Mouse (Mus musculus): ENCODE measurements at regions not wholly inside any gene's neighbourhood (a gene's known extent, or its start where the extent isn't known, plus 50 kb on each side); places are given as distances from the start of the nearest gene placed in this dataset.
"Not testable (repeated sequence)": the region's sequence is repeated elsewhere in the genome, so short reads cannot be mapped to it uniquely, and the experiment has no call there.

DNA sequence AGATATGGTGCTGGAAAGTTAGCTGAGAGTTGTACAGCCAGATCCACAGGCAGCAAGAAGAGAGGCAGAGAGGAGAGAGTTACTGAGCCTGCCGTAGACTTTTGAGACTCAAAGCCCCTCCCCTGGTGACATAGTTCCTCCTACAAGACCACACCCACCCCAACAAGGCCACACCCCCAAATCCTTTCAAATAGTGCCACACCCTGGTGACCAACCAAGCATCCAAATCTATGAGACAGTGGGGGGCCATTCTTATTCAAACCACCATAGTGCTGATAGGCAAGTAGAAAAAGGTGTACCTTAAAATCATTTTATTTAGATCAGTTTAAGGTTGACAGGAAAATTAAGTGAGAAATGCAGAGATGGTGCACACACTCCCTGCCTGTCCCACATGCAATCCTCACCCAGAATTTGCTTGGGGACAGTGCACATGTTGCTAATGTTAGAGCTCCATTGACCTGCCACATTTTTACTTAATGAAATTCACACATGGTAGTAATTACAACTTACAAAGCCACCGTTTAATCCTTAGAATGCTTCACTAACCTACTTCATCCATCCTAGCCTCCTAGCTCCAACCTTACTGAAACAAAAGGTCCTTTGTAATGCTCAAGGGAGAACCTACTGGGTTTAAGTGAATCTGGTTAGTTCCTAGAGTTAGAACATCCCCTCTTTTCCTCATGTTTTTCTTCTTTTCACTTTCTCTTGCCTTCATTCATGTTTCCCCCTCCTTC, 86.5 kb downstream of the Phlda1 start:
- no peak for DNase-seq (ENCODE audit: low spot score)

DNA sequence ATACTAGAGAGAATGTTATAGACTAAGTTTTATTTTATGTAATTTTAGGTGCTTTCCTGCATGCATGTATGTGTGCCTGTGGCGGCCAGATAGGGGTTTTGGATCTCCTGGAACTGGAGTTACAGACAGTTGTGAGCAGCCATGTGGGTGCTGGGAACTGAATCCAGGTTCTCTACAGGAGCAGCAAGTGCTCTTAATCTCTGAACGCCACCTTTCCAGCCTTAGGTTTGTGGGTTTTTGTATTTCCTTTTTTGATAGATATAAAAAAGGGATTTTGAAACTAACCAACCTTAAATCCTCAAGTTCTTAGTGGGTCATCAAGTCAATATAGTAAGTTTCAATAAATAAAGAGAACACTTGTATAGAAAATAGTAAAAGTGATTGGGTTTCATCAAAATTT, 87.2 kb downstream of the Phlda1 start:
- DNase-seq (ENCODE audit: low spot score), result no peak

- no peak for DNase-seq (ENCODE audit: low spot score)
Observed at GRCm38 (mm10) chr10:111594171-111594570, 88.1 kb downstream of the Phlda1 start.

DNA sequence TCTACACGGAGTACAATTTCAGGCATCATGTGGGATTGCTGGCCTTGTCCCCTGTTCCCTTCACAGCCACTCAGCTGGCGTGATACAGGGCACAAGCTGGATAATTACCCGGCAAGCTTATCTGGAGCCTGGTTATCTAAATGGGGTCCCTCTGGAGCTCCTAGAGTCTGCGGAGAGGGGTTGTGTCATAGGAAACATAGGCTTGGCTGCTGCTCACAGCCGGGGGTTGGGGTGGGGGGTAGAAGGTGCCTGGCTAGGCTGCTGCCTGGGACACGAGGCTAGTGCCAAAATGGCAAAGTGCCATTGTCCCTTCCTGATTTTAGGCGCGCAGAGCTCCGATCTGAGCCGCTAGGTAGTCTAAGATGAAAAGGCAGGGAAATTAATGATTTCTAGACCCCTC, 88.6 kb downstream of the Phlda1 start:
- no peak for DNase-seq (ENCODE audit: low spot score)

DNA sequence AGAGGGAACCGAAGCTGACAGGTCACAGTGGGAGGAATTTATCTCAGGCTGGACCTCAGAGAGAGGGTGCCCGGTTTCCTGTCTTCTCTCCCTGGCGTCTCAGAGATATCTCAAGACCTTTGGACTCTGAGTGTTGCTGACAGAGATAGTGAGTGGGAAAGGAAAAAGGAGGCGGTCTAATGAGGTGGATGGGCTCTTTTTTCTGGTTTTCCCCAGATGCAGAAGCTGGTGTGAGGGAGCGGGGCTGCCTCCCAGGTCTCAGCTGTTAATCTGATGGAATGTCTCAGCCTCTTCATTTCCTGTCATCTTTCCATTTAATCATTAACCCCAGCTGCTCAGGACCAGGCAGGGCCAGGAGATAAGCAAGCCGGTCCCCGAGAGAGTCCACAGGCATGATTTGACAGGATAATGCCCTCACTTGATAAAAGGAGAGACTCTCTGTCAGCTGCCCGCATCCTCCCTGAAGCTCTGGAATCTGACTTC, 89.5 kb downstream of the Phlda1 start:
- no peak for DNase-seq (ENCODE audit: low spot score)

GRCm38 (mm10) chr10:111598650-111599049, 92.6 kb downstream of the Phlda1 start:
- DNase-seq (ENCODE audit: low spot score), result no peak

DNA sequence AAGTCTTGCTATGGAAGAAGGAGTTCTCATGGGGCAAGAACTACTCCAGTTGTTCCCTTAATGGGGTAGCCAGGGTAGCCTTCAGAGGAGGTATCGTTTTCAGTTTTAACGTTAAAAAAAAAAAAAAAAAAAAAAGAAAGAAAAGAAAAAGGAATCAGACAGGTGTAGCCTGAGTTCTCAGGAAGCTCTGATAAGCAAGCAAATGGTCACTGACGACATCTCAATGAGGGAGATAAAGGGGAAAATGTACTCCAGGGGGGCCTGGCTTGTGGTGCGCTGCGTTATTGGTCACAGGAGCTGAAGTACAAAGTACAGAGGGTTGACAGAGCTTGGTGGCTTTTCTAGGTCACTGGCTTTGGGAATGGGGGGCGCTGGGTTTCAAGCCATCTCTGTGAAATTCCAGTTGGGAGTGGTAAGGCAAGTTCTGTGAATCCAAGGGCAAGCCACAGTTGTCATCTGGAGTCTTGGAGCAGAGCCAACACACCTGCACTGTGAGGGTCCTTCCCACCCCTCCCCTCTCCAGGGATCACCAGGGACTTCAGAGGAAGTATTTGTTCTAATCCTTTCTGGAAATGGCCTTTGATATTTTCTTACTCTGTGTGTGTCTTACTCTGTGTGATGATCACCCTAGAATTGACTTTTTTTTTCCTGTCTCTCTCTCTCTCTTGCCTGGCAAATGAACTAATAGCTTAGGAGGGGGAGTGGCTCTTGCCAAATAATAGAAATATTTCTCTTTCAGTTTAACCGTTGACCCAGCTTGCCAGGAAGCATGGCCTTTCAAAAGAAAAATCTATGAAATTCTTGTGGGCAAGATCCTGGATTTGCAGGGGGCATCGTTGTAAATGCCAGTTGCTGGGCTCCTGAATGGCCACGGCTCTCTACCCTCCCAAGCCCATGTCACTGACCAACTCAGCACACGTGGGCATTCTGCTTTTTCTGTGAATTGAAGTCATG, 93.5 kb downstream of the Phlda1 start:
- no peak for DNase-seq (ENCODE audit: low spot score)

DNA sequence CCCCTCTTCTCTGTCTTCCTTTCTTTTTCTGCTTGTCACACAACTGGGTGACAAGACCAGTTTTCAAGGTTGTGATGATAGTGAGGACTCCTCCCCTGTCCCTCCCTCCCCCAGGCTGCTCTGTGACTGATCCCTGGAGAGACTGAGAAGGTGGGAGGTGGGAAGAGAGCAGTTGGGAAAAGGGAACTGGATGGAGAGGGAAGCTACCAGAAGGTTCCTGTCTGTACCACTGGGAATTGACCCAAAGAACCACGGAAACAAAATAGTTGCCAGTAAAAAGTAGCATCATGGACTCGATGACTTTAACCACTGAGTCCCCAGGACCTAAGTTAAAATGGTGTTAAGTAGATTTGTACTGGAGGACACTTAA, 94.2 kb downstream of the Phlda1 start:
- DNase-seq (ENCODE audit: low spot score), result no peak

DNA sequence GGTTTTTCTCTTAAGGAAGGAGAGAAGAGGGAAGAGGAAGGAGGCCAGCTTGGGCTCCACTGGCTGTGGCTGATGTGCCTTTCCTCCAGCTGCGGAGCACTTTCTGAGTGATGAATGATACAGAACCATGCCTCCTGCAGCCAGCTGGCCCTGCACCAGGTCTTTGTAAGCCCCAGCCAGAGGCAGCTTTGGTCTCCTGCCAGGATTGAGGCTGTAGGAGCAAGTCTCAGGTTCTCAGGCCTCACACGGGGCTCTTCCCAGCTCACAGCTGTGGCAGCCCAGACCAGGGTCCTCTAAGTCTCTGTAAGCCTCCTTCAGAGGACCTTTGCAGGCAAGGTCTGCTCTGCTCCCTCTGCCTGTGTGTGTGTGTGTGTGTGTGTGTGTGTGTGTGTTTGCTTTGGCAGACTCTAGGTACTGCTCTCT, 94.6 kb downstream of the Phlda1 start:
- peak; percentile 37 for DNase-seq (ENCODE audit: low spot score)

GRCm38 (mm10) chr10:111603166-111603565, 97.1 kb downstream of the Phlda1 start:
- DNase-seq (ENCODE audit: low spot score), result no peak

- not testable (repeated sequence) for DNase-seq (ENCODE audit: low spot score)
Observed at GRCm38 (mm10) chr10:111607381-111607780, 101.3 kb downstream of the Phlda1 start.

DNA sequence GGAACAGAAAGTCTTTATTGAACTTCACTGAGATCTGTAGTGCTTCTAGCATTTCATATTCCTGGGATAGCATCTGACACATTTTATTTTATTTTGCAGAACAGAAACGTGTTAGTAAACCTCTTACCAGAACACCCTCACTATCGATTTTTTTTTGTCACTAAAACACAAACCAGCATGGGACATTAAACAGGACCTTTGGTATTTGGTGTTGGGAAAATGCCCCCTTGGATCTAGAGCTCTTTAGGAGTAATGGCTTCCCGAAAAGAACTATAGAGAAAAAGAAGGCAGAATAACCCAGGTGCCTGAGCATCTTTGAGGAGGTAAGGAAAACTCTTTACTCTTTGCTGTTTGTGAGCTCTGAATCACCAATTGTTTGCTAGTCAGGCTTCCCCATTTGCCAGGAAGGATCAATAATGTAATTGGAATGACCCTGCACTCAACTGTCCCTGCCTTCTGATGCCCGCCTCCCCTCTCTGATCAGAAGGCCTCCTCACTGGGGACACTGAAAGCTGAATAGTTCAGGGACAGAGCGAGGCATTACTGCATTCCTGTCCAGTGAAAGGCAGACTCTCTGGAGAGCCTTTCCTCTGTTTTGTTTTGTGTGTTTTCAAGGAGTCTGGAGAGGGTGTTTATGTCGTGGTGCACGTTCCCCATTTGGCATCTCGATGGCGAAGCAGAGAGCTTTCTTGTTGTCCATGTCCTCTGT, 102.5 kb downstream of the Phlda1 start:
- DNase-seq (ENCODE audit: low spot score), result no peak

- DNase-seq (ENCODE audit: low spot score), result no peak
Observed at GRCm38 (mm10) chr10:111609889-111610288, 103.8 kb downstream of the Phlda1 start.

GRCm38 (mm10) chr10:111619627-111620270, 113.7 kb downstream of the Phlda1 start:
- no peak for DNase-seq (ENCODE audit: low spot score)

- DNase-seq (ENCODE audit: low spot score), result no peak
Observed at GRCm38 (mm10) chr10:111620927-111621676, 115.0 kb downstream of the Phlda1 start.

- no peak for DNase-seq (ENCODE audit: low spot score)
Observed at GRCm38 (mm10) chr10:111622789-111623188, 116.7 kb downstream of the Phlda1 start.

DNA sequence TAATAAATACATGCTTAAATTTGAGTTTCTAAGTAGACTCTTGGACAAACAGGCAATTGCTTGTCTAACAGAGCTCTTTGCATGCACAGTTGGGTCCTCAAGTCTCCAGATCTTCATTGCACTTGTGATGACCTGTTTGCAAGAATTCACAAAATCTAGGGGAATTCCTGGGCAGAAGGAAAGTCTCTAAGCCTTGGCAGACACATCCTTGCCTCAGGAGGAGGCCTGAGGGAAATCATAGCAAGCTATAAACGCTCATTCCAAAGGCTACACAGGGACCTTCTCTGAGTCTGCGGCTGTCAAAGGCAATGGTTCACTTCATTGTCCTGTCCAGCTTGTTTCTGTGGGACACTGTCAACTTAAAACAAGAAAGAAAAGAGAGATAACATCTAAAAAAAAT, 117.9 kb downstream of the Phlda1 start:
- DNase-seq (ENCODE audit: low spot score), result no peak

- DNase-seq (ENCODE audit: low spot score), result no peak
Observed at GRCm38 (mm10) chr10:111624624-111625023, 118.5 kb downstream of the Phlda1 start.

- DNase-seq (ENCODE audit: low spot score), result no peak
Observed at GRCm38 (mm10) chr10:111625573-111625972, 119.5 kb downstream of the Phlda1 start.

DNA sequence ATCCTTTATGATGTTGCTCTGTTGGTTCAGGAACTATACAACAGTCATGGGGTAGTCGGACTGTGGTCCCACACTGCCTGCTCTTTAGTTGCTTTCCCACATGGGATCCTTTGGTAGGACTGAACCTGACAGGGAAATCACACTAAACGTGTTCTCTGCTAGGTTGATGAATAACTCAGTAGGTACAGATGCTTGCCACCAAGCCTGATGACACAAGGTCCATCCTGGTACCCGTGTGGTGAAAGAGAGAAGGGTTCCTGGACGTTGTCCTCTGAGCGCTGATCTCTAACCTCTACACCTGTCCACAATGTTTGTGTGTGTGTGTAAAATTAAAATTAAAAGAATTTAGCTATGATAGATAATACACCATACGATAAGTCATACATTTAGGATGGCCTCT, 119.9 kb downstream of the Phlda1 start:
- no peak for DNase-seq (ENCODE audit: low spot score)

DNA sequence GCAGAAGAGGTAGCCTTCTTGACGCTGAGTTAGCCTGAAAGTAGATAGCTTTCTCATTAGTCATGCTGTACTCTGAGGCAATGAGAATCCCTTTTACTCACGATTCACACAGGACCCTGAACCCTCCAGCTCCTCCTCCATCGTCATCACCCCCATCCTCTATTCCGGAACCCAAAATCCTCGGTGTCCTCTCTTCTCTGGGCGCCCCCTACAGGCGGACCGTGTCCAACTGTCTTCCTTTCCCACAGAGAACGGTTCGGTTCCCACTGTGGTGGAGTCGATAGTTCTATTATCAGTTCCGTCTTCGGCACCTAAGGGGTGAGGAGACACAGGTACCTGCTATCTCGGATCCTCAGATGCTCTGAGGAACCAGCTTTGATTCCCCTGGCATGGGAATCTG, 130.2 kb downstream of the Phlda1 start:
- no peak for DNase-seq (ENCODE audit: low spot score)
